Mouse (Mus musculus) liver, postnatal 0 days (tissue): ENCODE data around the gene Snx9. TPM values are rescaled to one million over a fixed set of nuclear protein-coding genes. Genes with fewer than 3 reads are reported as not detected.
A peak's percentile ranks its signal among the peaks of the same experiment; 100 is the strongest.

Source experiments
- ATAC-seq: fragments of 200-750 bp; cut with Nextera tagmentation; 2 replicates; pipeline ENCODE4 v1.8.0; 2017; ENCODE audit warnings: mild to moderate bottlenecking, moderate library complexity
- DNase-seq: peaks from one replicate; pipeline ENCODE4 v3.0.0-alpha.2; 2016
- H3K27ac ChIP-seq: fragments of 300-500 bp; sonication (generic); 2 replicates; pipeline ENCODE4 v1.5.1; 2014; ENCODE audit warnings: antibody characterized with exemption, moderate library complexity, mild to moderate bottlenecking, low read depth
- H3K27me3 ChIP-seq: fragments of 300-500 bp; sonication (generic); 2 replicates; pipeline ENCODE4 v1.6.1; 2014; ENCODE audit warnings: low read length, control low read depth, mixed read lengths; ENCODE audit not compliant: insufficient read depth
- H3K36me3 ChIP-seq: fragments of 300-500 bp; sonication (generic); replicated peaks from 2 replicates; pipeline ENCODE4 v1.6.1; 2014; ENCODE audit warnings: mild to moderate bottlenecking, control low read depth, low read length, moderate library complexity, mixed read lengths; ENCODE audit not compliant: insufficient read depth
- H3K4me1 ChIP-seq: fragments of 300-500 bp; sonication (generic); 2 replicates; pipeline ENCODE4 v1.6.1; 2014; ENCODE audit warnings: antibody characterized with exemption, mild to moderate bottlenecking, control low read depth; ENCODE audit not compliant: insufficient read depth
- H3K4me2 ChIP-seq: fragments of 300-500 bp; sonication (generic); 2 replicates; pipeline ENCODE4 v1.6.1; 2014; ENCODE audit warnings: low read depth, mild to moderate bottlenecking, low read length, moderate library complexity, mixed read lengths
- H3K4me3 ChIP-seq: fragments of 300-500 bp; sonication (generic); 2 replicates; pipeline ENCODE4 v1.5.1; 2014; ENCODE audit warnings: low read depth, low read length
- H3K9ac ChIP-seq: fragments of 300-500 bp; sonication (generic); replicated peaks from 2 replicates; pipeline ENCODE4 v1.6.1; 2014; ENCODE audit warnings: mild to moderate bottlenecking, moderate library complexity
- H3K9me3 ChIP-seq: fragments of 300-500 bp; sonication (generic); 2 replicates; pipeline ENCODE4 v1.6.1; 2016; ENCODE audit warnings: mild to moderate bottlenecking, control low read depth, low read length, mixed read lengths
- CTCF ChIP-seq: sonication (generic); IDR thresholded peaks from 2 replicates; pipeline ENCODE4 v1.5.1; 2016; ENCODE audit warnings: antibody characterized with exemption, low read depth
- EP300 ChIP-seq: IDR thresholded peaks from 2 replicates; pipeline ENCODE4 v1.6.1; 2016; ENCODE audit warnings: antibody characterized with exemption, low read depth, mild to moderate bottlenecking
- WGBS: fragments of 180-500 bp; shearing (Covaris S2); extraction: QIAGEN DNeasy Blood & Tissue Kit; methylation state at CpG from one replicate; pipeline ENCODE4 v1.1.7; 2014; ENCODE audit not compliant: insufficient replicate concordance; 5-methylcytosine and 5-hydroxymethylcytosine counted together
- polyA plus RNA-seq: library from polyadenylated mRNA; unstranded; fragments of >200 nt; fragmentation: Nextera tagmentation; extraction: Ambion mirVana; gene quantifications from 2 replicates; pipeline ENCODE4 v1.2.1, GENCODE M21; 2015

Snx9 gene
- polyA plus RNA-seq, 1 experiment from 2014 or later, result 13.5 TPM

DNA sequence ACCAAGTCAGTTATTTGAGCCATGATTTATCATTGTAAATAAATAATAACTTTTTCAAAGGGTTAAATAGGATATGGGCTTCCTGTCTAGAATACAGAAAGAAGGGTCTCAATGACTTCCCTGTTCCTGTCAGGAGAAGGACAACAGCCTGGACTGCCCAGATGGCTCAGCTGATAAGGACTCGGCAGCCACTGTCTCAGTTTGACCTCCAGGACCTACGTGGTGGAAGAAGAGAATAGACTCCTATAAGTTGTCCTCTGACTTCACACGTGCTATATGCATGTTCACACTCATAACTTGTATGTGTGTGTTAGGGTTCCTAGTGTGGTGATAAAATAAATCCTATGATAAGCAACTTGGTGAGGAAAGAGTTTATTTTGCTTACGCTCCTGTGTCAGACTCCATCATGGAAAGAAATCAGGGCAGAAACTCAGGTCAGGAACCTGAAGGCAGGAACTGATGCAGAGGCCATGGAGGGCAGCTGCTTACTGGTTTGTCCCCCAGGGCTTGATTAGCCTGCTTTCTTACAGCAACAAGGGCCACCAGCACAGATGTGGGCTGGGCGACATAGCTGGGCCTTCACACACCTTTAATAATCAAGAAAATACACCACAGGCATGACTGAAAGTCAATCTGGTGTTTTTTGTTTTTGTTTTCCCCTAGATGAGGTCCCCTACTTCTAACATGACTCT is 1.4 kb upstream of the Snx9 start:
- Histone ChIP-seq H3K36me3 (no peaks in the 10 kb centered on the region), H3K27me3 (no peaks in the 10 kb centered on the region), H3K4me2 (peak overlapping the region; percentile 89; the same call in 1 of the 2 replicates), H3K4me1 (peaks cover 11% of the 10 kb centered on the region), H3K9ac (no peak overlapping the region), H3K27ac (no peak overlapping the region), H3K9me3 (no peaks in the 10 kb centered on the region), H3K4me3 (no peak overlapping the region)
- TF ChIP-seq CTCF (no peak), EP300 (no peak)
- WGBS, result 60% methylated on average over 5 of the region's 5 CpGs
- no peak for ATAC-seq
- no peak for DNase-seq

DNA sequence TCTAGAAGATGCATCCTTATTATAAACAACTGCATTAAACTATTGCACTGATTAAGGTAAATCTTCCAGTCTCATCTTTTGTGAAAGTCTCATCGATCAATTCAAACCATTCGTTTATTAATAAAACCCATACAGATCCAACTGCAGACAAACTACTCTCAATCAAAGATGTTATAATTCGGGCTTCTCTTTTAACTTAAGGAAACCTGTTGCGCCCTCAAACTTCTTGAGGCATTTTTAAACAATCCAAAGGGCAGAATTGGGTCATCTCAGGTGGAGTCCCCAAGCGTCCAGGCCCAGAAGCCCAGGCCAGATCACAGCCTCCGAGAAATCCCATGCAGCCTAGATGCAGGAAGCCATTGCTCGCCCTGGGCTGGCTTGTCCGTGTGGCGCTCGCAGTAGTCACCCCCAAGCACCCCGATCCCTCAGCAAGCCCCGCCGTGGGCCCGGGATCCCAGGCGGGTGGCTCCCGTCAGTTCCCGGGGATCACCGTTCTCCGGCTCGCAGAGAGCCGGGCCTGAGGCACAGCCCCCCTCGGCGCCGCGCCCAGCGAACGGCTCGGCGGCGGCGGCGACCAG is 490 bp upstream of the Snx9 start:
- WGBS, result 7% methylated on average over 24 of the region's 32 CpGs
- TF ChIP-seq CTCF (no peak), EP300 (no peak)
- Histone ChIP-seq H3K36me3 (no peaks in the 10 kb centered on the region), H3K27me3 (no peaks in the 10 kb centered on the region), H3K4me1 (peaks cover 11% of the 10 kb centered on the region), H3K9me3 (no peaks in the 10 kb centered on the region), H3K4me3 (peak overlapping the region; percentile 82), H3K9ac (peak overlapping the region; percentile 94), H3K4me2 (peak overlapping the region; percentile 89), H3K27ac (peak overlapping the region; percentile 99)
- DNase-seq, result no peak
- peak; percentile 57 for ATAC-seq

DNA sequence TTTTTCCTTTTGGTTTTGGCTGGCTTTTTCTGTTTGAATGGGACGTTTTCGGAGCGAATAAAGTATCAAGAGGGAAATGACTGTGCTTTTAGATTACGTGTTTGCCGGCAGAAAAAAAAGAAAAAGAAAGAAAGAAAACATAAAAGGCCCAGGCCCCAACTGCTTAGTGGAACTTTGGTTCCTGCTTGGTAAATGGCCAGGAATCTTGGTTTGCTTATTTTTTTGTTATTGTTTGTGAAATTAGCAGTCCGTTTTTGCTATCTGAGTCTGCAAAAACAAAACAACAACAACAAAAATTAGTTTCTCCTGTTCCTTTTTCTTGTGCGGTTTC is 779 bp downstream of the Snx9 start:
- TF ChIP-seq EP300 (no peak), CTCF (no peak)
- Histone ChIP-seq H3K9me3 (no peaks in the 10 kb centered on the region), H3K4me3 (peak overlapping the region; percentile 82), H3K9ac (peak overlapping the region; percentile 94), H3K27me3 (no peaks in the 10 kb centered on the region), H3K4me2 (peak overlapping the region; percentile 89), H3K36me3 (no peaks in the 10 kb centered on the region), H3K27ac (peak overlapping the region; percentile 99), H3K4me1 (peaks cover 11% of the 10 kb centered on the region)
- under 1% methylated on average over 7 of the region's 7 CpGs for WGBS
- DNase-seq, result no peak
- ATAC-seq, result no peak

DNA sequence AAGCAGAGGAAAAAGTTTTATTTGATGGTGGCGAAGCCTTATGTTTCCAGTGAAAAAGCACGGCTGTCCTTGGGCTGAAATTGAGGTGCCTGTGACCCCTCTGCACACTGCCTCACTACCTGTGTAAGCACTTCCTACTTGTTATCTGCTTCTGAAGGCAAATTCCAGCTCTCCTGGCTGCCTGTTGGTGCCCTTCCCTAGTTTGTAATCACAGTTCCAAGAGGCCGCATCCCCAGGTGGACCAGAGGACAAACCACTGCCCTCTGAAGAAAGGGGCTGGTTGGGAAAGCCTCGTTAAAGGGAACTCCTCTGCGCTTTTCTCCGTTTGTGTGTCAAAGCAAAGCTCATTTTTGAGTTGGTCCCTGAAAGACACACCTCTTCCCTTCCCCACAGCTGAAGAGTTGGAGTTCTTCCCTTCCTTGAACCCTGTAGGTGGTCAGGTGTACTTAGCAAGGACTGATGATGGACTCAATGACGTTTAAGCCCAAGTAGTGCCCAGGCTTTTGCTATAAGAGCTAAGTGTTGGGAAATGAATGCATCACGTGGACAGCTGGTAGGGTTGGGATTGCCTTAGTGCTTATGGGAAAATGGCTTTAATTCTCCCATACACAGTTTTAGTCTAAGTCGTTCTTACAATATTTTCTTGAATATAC is 2.0 kb downstream of the Snx9 start:
- H3K4me3 ChIP-seq, result no peak overlapping the region

DNA sequence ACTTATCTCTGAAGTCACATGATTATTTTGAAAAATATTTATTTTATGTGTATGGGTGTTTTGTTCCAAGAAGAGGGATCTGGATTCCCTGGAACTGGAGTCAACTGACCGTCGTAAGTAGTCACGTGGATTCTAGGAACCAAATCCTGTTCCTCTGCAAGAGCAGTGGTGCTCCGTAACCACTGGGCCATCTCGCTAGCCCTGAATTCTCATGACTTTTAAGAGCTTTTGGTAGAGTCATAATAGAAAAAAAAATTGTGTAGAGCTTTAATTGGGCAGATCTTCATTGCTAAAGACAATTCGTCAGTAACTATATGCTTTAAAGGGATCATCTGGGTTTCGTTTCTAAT is 2.5 kb downstream of the Snx9 start:
- H3K4me2 ChIP-seq, result 0 out of 2 replicates have a peak overlapping the region, but pooled peaks have one; percentile 89
- H3K27ac ChIP-seq, result no peak overlapping the region
- no peaks in the 10 kb centered on the region for H3K27me3 ChIP-seq
- 0 out of 2 replicates have a peak overlapping the region, but pooled peaks have one; percentile 13 for H3K9ac ChIP-seq
- H3K9me3 ChIP-seq, result no peaks in the 10 kb centered on the region
- ATAC-seq, result no peak
- H3K4me1 ChIP-seq, result peaks cover 11% of the 10 kb centered on the region
- WGBS, result 82% methylated on average over 7 of the region's 7 CpGs
- DNase-seq, result no peak
- no peak overlapping the region for H3K4me3 ChIP-seq
- no peak for TF ChIP-seq CTCF
- TF ChIP-seq EP300, result no peak
- no peaks in the 10 kb centered on the region for H3K36me3 ChIP-seq

More for the DNA sequence above, 2.0 kb downstream of the Snx9 start:
- H3K27me3 ChIP-seq, result no peaks in the 10 kb centered on the region
- 61% methylated on average over 9 of the region's 9 CpGs for WGBS
- DNase-seq (peak; percentile 42), ATAC-seq (peak; percentile 43)
- H3K4me1 ChIP-seq, result peaks cover 11% of the 10 kb centered on the region
- H3K27ac ChIP-seq, result peak overlapping the region; percentile 99; the same call in 1 of the 2 replicates
- no peaks in the 10 kb centered on the region for H3K36me3 ChIP-seq
- TF ChIP-seq CTCF (no peak), EP300 (no peak)
- H3K9me3 ChIP-seq, result no peaks in the 10 kb centered on the region
- H3K4me2 ChIP-seq, result peak overlapping the region; percentile 89
- peak overlapping the region; percentile 13; the same call in 1 of the 2 replicates for H3K9ac ChIP-seq

DNA sequence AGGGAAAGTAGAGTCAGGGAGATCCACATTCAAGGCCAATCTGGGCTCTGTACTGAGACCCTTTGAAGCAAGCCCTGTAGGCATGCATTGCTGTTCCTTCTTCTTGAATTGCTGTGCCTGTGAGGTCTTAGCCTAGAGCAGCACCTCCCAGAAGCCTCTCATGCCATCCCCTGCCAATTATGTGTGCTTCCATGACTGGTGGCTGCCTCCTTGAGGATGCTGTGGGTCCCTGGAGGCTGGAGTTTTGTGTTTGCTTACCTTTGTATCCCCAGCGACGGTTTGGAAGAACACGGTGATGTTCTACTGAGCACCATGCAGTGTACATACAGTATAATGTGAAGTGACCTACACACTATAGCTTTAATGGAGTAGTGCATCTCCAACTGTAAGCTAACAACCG is 4.2 kb downstream of the Snx9 start:
- WGBS, result 65% methylated on average over 4 of the region's 4 CpGs
- Histone ChIP-seq H3K9me3 (no peaks in the 10 kb centered on the region), H3K4me2 (no peak overlapping the region), H3K27ac (no peak overlapping the region), H3K36me3 (no peaks in the 10 kb centered on the region), H3K4me3 (no peak overlapping the region), H3K9ac (no peak overlapping the region), H3K27me3 (no peaks in the 10 kb centered on the region), H3K4me1 (peaks cover 15% of the 10 kb centered on the region)
- ATAC-seq, result no peak
- no peak for DNase-seq
- TF ChIP-seq CTCF (no peak), EP300 (no peak)
